Mouse (Mus musculus): Measurements from ENCODE around the gene Myo1h.

GRCm38 (mm10) chr5:114343612-114344011 is 54.6 kb downstream of the Myo1h start:
- TF ChIP-seq CTCF (IDR thresholded peaks at IDR 0.05; ENCODE audit: low read depth) (no peak), EP300 (optimal IDR thresholded peaks at IDR 0.05) (no peak)
